Mouse (Mus musculus): ENCODE data around the gene Pgrmc1.

DNA sequence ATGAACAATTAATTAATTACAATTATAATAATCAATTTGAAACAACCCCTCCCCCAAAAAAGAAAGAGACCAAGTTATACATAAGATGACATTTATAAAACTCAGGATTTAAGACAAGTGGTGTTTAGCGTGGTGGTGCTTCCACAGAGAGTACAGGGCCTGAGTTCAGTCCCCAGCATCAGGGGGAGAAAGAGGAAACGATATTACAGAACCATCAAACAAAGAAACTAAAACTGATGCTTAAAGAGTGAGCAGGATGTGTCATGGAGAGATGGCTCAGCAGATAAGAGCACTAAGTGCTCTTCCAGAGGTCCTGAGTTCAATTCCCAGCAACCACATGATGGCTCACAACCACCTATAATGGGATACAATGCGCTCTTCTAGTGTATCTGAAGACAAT lies 45.3 kb upstream of the Pgrmc1 start:
- TF ChIP-seq POLR2A (IDR thresholded peaks at IDR 0.05; ENCODE audit: insufficient read depth, low read depth, low read length) (no peak), CTCF (IDR thresholded peaks at IDR 0.05; ENCODE audit: insufficient read depth, low read depth, low read length) (no peak)
